Mouse (Mus musculus) v-Abl transformed pro-B cells (cell line): ENCODE measurements around the gene Nck2.

Source experiments
- in situ Hi-C, 2 experiments: fragments of 400-800 bp; cut with MboI; formaldehyde crosslinking; loops; one replicate each; pipeline ENCODE4 v1.15.1; 2025; ENCODE audit not compliant: unreplicated experiment in 2 of 2

Gene Nck2

DNA sequence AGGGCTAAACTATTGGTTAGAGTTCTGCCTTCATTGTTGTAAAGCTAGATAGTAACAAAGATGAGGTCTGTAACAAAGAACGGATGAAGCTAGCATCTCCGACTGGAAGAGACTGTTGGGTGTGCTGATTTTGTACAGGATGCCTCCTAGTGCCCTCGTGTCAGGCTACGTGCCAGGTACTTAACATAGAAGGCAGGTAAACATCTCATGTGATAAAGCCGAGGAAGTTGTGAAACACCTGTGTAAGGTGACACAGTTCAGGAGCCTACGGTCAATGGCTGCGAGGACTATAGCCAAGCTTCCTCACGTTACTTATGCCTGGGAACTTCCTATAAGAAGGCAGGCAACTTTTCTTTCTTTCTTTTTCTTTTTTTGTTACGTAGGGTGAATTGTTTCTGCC lies at the start of gene Nck2:
Nck2 (plus strand) TSS at position 49 of the 400 bp plus-strand sequence.
- in situ Hi-C loops: loop anchor here (10.0 to 25.0 kb wide), 3 partner anchors 70 to 307 kb away; no protein-coding TSS in a partner anchor

DNA sequence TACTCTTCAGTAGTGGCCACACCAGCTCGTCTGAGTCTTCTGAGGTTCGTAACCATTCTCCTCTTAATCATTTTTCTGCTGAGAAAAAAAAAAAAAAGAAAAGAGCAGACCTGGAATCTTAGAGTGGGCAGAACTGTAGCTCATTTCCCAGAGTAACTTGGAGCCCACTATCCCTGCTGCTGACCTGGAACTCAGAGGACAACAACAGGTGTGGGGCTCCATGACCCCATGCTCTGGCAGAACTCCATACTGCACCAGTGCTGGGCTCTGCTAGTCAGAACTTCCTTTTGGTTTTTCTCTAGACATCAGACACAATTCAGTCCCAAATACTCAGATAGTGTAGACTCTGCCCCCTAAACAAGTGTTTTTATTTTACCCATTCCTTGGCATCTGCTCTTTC lies 49.3 kb upstream of the Nck2 start:
- in situ Hi-C loops: no loop called here

DNA sequence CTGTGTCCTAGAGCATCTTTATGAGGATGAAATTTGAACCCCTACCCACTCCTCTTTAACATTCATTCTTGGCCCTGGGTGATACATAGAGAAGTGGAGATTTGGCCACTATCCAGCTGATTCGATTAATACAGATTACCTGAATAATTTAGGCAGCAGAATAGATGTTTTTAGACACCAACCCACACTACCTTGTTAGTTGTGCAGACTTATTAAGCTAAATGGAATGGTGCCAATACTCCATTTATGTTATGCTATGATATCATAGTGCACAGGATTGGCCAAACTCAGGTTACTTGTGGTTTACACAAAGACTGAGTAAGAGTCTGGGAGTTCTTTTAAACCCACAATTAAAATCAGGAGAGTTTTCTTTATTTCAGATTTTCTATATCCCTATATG lies 48.6 kb upstream of the Nck2 start:
- in situ Hi-C loops: no loop called here

DNA sequence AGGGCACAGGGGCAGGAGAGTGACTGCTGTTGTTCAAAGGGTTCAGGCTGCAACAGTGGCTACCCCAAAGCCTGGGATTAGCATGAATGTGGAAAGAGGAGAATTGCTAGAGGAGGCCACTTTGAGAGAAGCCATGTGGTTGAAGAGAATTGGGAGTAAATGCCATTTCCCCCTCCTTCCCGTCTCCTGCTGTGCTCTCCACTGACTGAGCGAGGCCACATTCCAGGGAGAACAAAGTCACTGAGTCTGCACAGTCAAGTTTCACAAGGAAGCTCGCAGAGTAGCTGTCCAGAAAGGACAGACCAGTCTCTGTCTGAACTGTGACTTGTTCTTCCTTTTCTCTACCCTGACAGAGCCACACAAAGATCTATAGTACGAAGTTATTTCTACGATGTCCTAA lies 47.9 kb upstream of the Nck2 start:
- in situ Hi-C loops: no loop called here

DNA sequence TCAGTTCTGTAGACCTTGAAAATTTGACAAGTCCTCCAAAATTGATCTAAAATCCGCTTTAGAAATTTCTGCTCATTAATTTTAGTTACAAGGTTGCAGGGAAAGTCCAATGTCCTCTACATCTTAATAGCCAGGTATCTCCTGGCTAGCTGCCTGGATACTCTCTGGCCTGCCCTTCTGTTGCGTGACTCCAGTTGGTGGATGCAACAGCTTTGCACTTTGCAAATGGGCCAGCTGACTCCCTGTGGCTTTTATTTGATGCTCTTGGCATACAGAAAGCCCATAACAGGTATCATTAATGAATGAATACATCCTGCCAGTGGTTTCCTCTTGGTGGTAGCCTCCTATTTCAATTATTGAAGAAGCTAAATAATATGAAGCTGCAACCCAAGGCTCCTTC lies 47.3 kb upstream of the Nck2 start:
- in situ Hi-C loops: no loop called here

DNA sequence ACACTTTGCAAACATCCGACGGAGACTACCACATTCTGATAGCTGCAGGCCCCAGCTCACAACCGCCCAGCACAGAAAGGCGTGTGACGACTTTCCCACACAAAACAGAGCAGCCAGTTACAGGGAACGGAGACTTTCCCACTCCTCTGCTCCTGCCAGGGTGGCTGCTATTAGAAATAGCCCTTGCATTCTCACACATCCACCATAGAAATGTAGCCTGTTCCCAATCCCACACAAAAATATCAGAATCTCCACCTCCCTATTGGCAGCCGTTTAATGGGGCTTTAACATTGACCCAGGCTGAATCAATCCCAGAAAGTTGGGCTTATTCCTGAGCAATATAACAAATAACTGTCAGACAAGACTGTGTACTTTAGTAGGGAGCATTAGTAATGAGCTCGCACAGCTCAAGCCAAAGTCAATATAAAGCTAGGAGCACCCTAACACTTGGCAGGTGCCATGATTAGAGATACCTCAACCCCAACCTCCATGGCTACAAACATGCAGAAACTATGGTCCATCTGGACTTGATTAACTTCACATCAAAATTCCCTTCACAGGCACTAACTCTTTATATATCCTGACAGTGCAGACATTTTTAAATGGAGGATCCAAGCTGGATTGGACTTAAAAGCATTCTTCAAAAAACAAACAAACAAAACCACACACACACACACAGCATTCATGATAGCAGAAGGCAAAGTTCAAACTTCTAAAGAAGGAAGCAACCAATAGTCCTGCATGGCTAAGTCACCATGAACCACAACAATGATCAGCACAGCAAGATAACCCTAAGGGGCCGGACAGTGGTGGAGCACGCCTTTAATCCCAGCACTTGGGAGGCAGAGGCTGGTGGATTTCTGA lies 45.4 kb upstream of the Nck2 start:
- in situ Hi-C loops: no loop called here

DNA sequence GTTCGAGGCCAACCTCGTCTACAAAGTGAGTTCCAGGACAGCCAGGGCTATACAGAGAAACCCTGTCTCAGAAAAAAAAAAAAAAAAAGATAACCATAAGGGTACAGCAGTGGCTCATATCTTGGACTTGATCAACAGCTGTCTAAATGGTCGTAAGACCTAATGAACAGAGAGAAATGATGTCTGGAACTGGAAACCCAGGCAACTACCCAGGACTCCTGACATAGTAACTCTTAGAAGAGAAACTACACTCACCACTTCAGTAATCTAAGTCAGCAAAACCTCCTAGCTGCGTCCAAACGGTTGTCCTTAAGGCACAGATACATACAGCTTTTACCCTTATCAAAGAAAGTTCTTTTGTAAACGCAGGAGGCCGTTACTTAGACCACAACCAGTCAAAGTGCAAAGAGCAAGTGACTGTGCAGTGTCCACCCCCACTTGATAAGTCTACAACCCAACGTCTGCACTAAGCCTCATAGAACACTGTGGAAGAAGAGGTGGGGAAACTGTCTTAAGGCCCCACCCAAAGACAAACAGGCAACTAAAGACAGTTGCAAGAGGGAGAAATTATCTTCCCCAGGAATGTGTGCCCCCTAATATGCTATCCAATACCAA lies 44.7 kb upstream of the Nck2 start:
- in situ Hi-C loops: no loop called here

DNA sequence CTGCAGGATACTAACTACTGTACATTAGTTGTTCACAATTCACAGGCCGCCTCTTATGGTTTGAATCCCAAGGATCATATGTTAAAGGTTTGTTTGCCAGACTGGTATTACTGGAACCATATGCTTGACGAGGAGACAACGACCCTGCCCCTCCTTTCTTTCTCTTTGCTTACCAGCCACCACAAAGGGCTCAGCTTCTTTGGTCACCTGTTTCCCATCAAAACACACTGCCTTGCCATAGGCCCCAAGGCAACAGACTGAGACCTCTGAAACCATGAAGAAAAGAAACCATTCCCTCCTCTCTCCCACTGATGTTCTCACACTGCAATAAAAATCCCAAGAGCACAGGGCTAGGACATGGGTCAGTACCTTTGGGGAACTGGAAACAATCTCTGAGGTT lies 43.7 kb upstream of the Nck2 start:
- in situ Hi-C loops: no loop called here

DNA sequence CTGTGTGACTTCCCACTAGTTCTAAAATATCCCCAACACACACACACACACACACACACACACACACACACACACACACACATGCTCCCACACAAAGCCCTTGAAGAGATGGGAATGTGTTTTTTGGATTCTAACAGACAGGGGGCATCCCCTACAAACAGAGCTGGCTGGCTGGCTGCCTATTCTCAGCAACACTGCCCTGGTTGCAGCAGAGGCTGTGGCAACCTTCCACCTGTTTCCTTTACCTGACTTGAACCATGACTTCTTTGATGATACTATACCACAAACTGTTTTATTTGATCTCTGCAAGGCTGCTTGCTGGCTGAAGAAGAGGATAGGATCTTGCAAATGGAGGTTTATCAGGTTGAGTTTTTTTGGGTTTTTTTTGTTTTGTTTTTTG lies 41.0 kb upstream of the Nck2 start:
- in situ Hi-C loops: no loop called here

DNA sequence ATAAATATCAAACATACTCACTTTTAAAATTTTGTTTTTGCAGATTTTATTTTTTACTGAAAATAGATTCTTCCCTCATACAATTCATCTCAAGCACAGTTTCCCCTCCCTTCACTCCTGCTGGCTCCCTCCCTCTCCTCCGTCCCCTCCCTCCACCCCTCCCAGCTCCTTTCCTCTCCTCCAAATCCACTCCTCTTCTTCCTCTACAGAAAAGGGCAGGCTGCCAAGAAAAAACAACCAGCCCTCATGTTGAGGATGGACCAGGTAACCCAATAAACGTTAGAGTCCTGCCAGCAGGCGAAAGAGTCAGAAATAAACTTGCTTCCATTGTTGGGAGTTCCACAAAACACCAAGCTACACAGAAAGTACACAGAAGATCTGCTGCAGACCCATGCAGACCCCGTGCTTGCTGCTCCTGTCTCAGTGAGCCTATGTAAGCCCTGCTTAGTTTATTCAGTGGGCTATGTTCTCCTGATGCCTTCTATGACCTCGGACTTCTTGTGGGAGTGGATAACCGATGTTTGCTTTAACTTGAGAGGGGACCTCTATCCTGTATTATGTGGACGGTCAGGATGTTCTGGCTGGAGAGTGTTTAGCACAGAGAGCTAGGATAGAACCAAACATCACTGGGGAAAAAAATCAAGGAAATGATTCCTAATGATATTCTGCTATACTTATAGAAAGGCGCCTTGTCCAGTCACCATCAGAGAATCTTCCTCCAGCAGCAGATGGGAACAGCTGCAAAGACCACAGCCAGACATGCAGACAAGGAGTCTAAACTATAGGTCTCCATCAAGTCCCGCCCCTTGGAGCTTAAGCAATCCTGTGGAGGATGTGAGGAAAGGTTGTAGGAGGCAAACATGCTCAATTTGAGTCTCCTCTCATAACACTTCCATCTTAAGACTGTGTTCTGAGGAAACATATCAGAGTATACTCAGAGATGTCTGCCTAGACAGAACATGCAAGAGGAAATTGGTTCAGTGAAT lies 39.4 kb upstream of the Nck2 start:
- in situ Hi-C loops: no loop called here

DNA sequence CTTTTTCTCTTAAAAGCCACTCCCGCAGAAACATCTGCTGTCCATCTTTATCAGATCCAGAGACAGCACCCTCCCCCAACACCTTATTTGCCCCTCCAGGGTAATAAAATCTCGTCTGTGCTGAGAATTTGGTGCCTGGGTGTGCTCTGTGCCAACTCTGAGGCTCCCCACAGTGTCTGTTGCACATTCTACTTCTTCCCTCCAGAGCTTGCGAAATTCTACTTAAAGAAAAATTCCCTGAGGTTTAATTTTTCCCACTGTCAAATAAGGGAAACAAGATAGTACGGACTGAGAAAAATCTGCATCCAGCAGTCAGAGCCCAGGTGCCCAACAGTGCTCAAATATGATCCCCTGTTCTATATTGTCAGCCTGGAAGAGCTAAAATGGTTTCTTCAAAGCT lies 35.4 kb upstream of the Nck2 start:
- in situ Hi-C loops: no loop called here

DNA sequence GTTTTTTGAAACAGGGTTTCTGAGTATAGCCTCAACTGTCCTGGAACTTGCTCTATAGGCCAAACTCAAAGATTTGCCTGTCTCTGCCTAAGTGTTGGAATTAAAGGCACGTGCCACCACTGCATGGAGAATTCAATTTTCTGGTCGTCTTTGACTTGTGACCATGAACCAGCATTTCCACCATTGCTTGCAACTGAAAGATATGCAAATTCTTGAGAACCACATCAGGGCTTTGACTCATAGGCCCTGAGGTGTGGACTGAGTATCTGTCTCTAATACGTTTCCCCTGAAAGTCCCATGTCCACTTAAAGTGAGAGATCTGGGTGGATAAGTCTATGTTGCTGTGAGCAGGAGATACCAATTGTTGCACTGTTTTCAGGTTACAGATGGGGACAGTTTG lies 31.6 kb upstream of the Nck2 start:
- in situ Hi-C loops: no loop called here

DNA sequence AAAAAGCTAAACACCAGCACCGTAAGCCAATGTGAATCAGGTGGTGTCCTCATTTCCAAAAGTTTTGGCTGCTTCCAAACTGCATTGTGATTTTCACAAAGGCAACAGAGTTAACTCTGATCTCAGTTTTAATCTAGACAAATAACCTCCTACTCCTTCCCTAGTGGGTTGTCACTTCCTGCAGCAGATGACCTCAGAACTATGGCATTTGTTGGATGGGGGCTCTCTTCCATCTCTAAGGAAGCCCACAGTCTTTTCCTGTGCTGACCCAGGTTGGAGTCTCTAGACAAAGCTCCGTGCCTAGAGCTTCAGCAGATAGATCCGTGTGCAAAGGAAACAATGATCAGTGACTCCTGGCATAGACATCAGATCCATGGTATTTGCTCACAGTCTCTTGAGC lies 31.1 kb upstream of the Nck2 start:
- in situ Hi-C loops: no loop called here

DNA sequence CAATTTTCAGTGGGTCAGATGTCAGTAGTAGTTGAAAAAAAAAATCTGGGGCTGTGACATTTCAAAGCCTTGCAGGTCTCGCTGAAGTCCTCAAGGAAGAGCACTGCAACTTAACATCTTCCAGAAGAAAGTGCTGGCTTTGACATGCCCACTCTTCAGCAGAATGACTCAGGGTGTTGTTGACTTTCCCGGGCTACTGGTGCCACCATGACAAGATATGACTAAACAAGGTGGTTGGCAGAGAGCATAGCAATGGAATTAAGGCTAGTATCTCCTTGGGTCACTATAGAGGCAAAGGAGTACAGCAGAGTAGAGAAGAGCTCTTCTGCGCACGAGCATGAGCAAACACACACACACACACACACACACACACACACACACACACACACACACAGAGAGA lies 30.6 kb upstream of the Nck2 start:
- in situ Hi-C loops: no loop called here

DNA sequence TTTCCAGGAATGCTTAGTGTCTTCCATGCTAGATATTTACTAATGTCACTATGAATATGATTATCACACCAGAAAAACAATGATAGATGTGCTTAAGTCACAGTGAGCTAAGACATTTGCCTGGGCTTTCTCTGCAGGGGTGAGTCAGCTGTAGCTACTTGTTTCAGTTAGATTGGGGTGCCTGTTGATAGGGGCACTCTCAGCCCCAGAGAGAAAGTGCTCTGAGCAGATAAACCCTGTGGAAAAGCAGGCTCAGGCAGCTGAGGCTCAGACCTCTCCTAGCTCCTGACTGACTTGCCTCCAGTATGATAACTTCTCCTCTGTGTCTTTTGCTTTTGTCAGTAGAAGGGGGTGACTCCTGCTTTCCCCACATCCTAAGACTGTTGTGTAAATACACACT lies 30.2 kb upstream of the Nck2 start:
- in situ Hi-C loops: no loop called here

DNA sequence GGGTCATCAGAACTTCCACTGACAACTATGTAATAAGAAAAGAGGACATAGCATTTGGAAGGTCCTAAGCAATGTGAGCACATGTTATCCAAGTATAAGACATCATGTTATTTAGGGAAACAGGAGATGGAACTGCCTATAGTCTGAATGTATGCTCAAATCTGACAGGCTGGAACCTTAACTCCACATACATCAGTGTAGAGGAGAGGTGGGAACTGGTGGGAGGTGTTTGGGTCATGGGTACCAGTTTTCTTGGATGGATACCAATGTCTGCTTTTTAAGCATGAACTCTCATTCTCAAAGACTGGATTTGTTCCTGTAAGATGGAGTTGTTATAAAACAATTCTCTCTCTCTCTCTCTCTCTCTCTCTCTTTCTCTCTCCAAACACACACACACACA lies 29.4 kb upstream of the Nck2 start:
- in situ Hi-C loops: no loop called here

DNA sequence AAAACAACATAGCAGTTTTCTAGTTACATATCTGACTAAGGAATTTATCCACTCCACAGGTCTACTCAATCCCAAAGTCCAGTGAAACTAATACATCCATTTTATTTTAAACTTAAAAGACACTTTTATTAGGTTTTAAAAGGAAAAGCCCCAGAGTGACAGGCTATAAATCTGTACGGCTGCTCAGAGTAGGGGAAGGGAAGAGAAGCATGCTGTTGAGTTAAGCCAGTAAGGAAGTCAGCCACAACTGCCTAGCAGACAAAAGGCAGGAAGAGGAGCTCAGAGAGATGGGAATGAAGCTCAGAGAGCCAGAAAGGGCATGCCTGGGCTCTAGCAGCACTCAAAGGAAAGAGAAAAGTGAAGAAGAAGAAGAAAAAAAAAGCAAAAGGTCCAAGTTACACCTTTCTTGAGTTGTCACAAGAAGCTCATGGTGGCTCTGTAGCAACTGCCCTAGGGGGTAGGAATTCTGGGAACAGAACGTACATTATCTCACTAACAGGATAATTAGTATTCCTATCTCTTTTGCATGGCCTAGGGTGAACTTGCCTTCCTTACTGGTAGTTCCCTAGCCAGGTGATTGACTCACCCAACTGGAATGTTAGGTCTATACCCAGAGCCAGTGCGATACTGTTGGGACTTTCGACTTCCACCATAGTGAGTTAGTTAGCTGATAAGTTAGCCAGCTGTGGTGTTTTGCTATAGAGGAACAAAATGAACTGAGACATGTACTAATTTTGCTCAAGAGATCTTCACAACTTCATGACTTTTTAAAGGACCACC lies 21.2 kb upstream of the Nck2 start:
- in situ Hi-C loops: no loop called here

DNA sequence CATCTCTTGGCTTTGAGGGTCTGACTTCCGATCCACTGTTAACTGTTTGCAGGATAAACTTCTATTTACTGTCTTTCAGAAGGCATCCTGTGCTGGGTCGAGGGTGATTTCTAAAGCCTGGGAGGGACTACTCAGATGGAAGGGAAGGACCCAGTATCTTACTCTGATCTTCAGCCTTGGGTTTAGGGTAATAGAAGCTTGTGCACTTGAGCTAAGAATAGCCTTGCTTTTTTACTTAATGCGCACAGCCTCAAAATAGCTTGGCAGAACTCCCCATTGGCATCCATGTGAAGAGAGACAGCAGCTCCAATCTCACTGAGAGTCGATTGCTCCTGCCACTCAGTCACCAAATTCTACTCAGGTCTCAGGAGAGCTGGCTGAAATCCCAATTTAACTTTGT lies 17.9 kb upstream of the Nck2 start:
- in situ Hi-C loops: loop anchor here in 1 of 2 experiments (25.0 kb wide), 1 partner anchor 289 kb away; no protein-coding TSS in a partner anchor

DNA sequence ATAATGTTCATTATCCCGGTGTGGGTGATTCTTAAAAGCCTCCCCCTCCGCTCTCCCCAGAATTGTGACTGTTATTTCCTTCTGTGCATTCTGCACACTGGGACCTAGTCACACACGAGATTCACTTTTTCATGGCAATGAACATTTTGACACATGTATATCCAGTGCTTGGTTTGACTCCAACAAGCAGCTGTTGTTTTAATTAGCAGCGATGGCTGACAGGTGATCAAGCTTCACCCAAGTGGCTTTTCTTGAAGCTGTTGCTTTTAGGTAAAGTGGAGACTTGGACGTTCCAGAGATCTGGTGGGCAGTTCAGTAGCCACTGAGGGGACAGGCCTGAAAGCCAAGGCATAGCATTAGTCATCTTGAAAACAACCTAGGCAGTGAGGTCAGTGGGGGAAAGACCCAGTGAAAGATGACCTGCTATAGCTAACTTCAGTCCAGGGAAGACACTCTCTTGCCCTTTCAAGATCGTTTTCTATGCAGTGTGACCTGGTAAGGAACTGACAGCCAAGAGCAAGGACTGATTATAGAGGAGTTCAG lies 17.3 kb upstream of the Nck2 start:
- in situ Hi-C loops: loop anchor here in 1 of 2 experiments (25.0 kb wide), 1 partner anchor 290 kb away; no protein-coding TSS in a partner anchor
